Mouse (Mus musculus): Measurements from ENCODE around the gene Adck1. TPM values are rescaled to one million over a fixed set of nuclear protein-coding genes. Genes with fewer than 3 reads are reported as not detected.

Adck1 gene
- polyA plus RNA-seq, 1 experiment from 2014 or later: 44.5 TPM

DNA sequence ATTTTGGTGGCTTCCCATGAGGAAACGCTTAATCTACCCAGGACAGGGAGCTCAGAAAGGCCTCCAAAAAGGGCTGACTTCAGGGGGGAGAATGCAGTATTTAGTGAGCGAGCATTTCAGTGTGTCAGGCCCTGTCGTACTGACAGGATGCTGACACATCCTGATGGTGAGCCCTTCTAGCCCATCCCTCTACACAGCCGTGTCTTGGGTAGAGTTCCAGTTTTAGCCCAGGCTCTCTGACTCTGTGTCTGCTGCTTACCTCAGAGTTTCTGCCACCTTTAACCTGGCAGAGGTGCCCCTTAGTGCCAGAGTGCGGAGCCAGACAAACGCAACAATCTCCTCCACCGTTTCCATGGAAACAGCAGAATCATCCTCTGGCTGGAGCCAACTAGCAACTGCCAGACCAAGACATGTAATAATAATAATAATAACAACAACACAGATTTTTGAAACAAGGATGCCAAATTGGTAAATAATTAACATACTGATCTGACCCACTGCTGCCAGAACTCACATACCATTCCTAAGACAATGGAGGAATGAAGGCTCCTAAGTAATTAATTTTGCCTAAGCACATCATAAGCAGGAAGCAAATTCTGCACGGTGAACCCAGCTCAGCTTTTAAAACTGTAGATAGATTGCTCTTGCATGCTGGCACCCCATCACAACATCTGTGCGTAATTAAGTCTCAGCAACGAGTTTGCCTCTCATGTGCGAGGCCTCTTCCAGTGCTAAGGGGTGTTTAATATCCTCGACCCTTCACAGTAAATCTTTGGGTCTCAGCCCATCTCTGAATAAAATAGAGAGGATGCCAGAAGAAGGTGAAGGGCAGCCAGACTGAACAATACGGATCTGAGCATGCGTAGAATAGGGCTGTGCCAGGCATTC is 81.8 kb downstream of the Adck1 start:
- H3K27ac ChIP-seq (ENCODE audit: low read depth, low read length): peak overlapping the region; percentile 19; the same call in 1 of the 2 replicates
- H3K36me3 ChIP-seq (ENCODE audit: control insufficient read depth, insufficient read depth, low read length): no peaks in the 10 kb centered on the region
- peak; percentile 64 for ATAC-seq
- WGBS: 53% methylated on average over 14 of the region's 14 CpGs
- H3K4me2 ChIP-seq (ENCODE audit: low read length): no peak overlapping the region
- H3K27me3 ChIP-seq (replicated peaks; ENCODE audit: control insufficient read depth, insufficient read depth, low read length): no peaks in the 10 kb centered on the region
- no peak overlapping the region for H3K9ac ChIP-seq (ENCODE audit: low read depth, low read length)
- no peak overlapping the region for H3K4me3 ChIP-seq (ENCODE audit: low read length)
- no peaks in the 10 kb centered on the region for H3K9me3 ChIP-seq (ENCODE audit: control insufficient read depth, low read length)
- H3K4me1 ChIP-seq (ENCODE audit: control insufficient read depth, insufficient read depth, low read depth, low read length): peaks cover 11% of the 10 kb centered on the region

DNA sequence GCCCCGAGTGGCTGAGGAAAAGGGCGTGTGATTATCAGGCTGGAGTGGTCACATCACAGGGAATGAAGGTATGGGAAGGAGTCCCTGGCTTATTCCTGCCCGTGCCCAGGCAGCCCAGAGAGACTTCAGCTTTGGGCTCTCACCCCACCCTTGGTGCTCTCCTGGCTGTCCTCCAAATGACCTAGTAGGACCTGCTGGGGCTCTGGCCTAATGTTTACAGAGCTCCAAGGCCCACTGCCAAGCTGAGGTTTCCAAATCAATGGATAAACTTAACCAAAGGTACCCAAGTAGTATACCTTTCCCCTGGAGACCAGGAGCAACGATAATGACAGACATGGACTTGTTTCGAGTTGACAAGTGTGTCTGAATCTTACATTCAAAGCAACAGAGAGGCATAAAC is 83.7 kb downstream of the Adck1 start:
- no peak for ATAC-seq
- Histone ChIP-seq H3K27me3 (replicated peaks; ENCODE audit: control insufficient read depth, insufficient read depth, low read length) (no peaks in the 10 kb centered on the region), H3K36me3 (ENCODE audit: control insufficient read depth, insufficient read depth, low read length) (peaks cover 2% of the 10 kb centered on the region; the same call in 1 of the 2 replicates), H3K4me3 (ENCODE audit: low read length) (no peak overlapping the region), H3K9me3 (ENCODE audit: control insufficient read depth, low read length) (no peaks in the 10 kb centered on the region), H3K4me1 (ENCODE audit: control insufficient read depth, insufficient read depth, low read depth, low read length) (peaks cover 11% of the 10 kb centered on the region), H3K4me2 (ENCODE audit: low read length) (no peak overlapping the region), H3K27ac (ENCODE audit: low read depth, low read length) (no peak overlapping the region), H3K9ac (ENCODE audit: low read depth, low read length) (no peak overlapping the region)
- WGBS: 85% methylated on average over 5 of the region's 5 CpGs

DNA sequence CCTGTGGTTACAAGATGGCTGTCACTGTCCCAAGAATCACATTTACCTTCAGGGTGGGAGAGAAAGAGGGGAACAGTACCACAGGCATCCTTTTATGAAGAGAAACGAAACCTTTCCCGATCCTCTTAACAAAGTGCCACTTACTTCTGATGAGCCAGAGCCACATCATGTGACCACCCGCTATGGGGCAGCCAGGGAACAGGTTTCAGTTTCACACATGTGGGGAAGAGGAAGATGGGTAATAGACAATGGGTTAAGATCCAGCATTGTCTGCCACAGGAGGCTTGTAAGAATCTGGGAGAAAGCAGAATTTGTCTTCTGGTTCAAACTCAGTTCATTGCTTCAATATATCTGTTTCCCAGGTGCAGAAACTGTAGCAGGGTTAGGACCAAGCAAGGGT is 85.1 kb downstream of the Adck1 start:
- 82% methylated on average over 3 of the region's 3 CpGs for WGBS
- H3K27me3 ChIP-seq (replicated peaks; ENCODE audit: control insufficient read depth, insufficient read depth, low read length): no peaks in the 10 kb centered on the region
- H3K9ac ChIP-seq (ENCODE audit: low read depth, low read length): no peak overlapping the region
- no peaks in the 10 kb centered on the region for H3K9me3 ChIP-seq (ENCODE audit: control insufficient read depth, low read length)
- peaks cover 11% of the 10 kb centered on the region for H3K4me1 ChIP-seq (ENCODE audit: control insufficient read depth, insufficient read depth, low read depth, low read length)
- peaks cover 2% of the 10 kb centered on the region; the same call in 1 of the 2 replicates for H3K36me3 ChIP-seq (ENCODE audit: control insufficient read depth, insufficient read depth, low read length)
- no peak overlapping the region for H3K4me3 ChIP-seq (ENCODE audit: low read length)
- ATAC-seq: no peak
- H3K4me2 ChIP-seq (ENCODE audit: low read length): no peak overlapping the region
- H3K27ac ChIP-seq (ENCODE audit: low read depth, low read length): no peak overlapping the region

DNA sequence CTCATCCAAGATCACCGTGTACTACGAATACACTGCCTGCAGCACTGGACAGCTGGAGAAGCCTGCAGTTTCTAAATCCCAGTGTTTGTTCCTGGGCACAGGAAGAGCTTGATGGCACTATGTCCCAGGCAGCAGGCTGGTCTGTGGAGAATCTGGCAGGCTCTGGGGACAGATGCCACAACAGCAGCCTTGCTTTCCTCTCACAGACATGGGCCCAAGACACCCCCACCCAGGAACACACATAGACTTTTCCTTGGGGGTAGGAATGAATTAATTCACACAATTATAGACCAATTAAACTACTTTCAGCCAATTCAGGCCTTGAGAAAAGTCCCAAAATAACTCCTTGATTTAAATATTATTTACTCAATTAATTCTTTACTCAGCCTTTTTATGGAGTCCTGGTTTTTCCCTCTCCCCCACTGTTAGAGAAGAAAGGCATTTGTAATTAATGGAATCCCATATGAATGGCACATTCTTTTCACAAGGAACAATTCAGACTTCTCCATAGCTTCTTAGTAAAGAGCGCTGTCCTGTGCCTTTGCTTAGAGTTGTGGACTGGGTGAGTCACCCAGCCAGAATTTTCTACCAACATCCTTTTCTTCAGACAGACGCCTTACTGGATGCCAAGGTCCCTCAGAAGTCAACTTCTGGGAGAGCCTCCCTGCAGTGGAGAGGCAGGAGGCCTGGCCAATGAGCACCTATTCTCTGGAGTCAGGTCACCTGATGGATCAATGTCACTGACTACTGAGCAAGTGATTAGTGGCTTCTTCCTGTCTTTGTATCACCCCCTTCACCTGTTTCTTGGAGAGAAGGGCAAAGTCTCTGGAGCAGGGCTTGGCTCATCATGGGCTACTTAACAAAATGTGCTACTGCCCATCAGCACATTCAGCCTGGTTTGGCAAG is 90.6 kb downstream of the Adck1 start:
- H3K4me2 ChIP-seq (ENCODE audit: low read length): no peak overlapping the region
- WGBS: 71% methylated on average over 4 of the region's 4 CpGs
- H3K9me3 ChIP-seq (ENCODE audit: control insufficient read depth, low read length): no peaks in the 10 kb centered on the region
- H3K27me3 ChIP-seq (replicated peaks; ENCODE audit: control insufficient read depth, insufficient read depth, low read length): no peaks in the 10 kb centered on the region
- no peak overlapping the region for H3K27ac ChIP-seq (ENCODE audit: low read depth, low read length)
- no peak overlapping the region for H3K9ac ChIP-seq (ENCODE audit: low read depth, low read length)
- peaks cover 2% of the 10 kb centered on the region; the same call in 1 of the 2 replicates for H3K36me3 ChIP-seq (ENCODE audit: control insufficient read depth, insufficient read depth, low read length)
- no peaks in the 10 kb centered on the region for H3K4me1 ChIP-seq (ENCODE audit: control insufficient read depth, insufficient read depth, low read depth, low read length)
- ATAC-seq: no peak
- H3K4me3 ChIP-seq (ENCODE audit: low read length): no peak overlapping the region

- H3K36me3 ChIP-seq (ENCODE audit: control insufficient read depth, insufficient read depth, low read length): no peaks in the 10 kb centered on the region
- no peak for ATAC-seq
- H3K9me3 ChIP-seq (ENCODE audit: control insufficient read depth, low read length): no peaks in the 10 kb centered on the region
- no peaks in the 10 kb centered on the region for H3K4me1 ChIP-seq (ENCODE audit: control insufficient read depth, insufficient read depth, low read depth, low read length)
- H3K27ac ChIP-seq (ENCODE audit: low read depth, low read length): no peak overlapping the region
- H3K4me3 ChIP-seq (ENCODE audit: low read length): no peak overlapping the region
- no peaks in the 10 kb centered on the region for H3K27me3 ChIP-seq (replicated peaks; ENCODE audit: control insufficient read depth, insufficient read depth, low read length)
- H3K9ac ChIP-seq (ENCODE audit: low read depth, low read length): no peak overlapping the region
- H3K4me2 ChIP-seq (ENCODE audit: low read length): no peak overlapping the region
- WGBS: 78% methylated on average over 12 of the region's 12 CpGs
Observed at GRCm38 (mm10) chr12:88454701-88455410, 94.5 kb downstream of the Adck1 start.

- no peaks in the 10 kb centered on the region for H3K9me3 ChIP-seq (ENCODE audit: control insufficient read depth, low read length)
- no peak overlapping the region for H3K9ac ChIP-seq (ENCODE audit: low read depth, low read length)
- no peaks in the 10 kb centered on the region for H3K4me1 ChIP-seq (ENCODE audit: control insufficient read depth, insufficient read depth, low read depth, low read length)
- no peak overlapping the region for H3K4me3 ChIP-seq (ENCODE audit: low read length)
- H3K27me3 ChIP-seq (replicated peaks; ENCODE audit: control insufficient read depth, insufficient read depth, low read length): no peaks in the 10 kb centered on the region
- no peak for ATAC-seq
- H3K36me3 ChIP-seq (ENCODE audit: control insufficient read depth, insufficient read depth, low read length): peaks cover 4% of the 10 kb centered on the region; the same call in 1 of the 2 replicates
- no peak overlapping the region for H3K27ac ChIP-seq (ENCODE audit: low read depth, low read length)
- WGBS: 96% methylated on average over 1 of the region's 1 CpGs
- no peak overlapping the region for H3K4me2 ChIP-seq (ENCODE audit: low read length)
Observed at GRCm38 (mm10) chr12:88457021-88457420, 96.7 kb downstream of the Adck1 start.

- H3K9me3 ChIP-seq (ENCODE audit: control insufficient read depth, low read length): no peaks in the 10 kb centered on the region
- 91% methylated on average over 12 of the region's 12 CpGs for WGBS
- no peak overlapping the region for H3K4me2 ChIP-seq (ENCODE audit: low read length)
- H3K4me1 ChIP-seq (ENCODE audit: control insufficient read depth, insufficient read depth, low read depth, low read length): no peaks in the 10 kb centered on the region
- H3K36me3 ChIP-seq (ENCODE audit: control insufficient read depth, insufficient read depth, low read length): peaks cover 4% of the 10 kb centered on the region; the same call in 1 of the 2 replicates
- H3K9ac ChIP-seq (ENCODE audit: low read depth, low read length): no peak overlapping the region
- H3K4me3 ChIP-seq (ENCODE audit: low read length): no peak overlapping the region
- H3K27ac ChIP-seq (ENCODE audit: low read depth, low read length): no peak overlapping the region
- no peaks in the 10 kb centered on the region for H3K27me3 ChIP-seq (replicated peaks; ENCODE audit: control insufficient read depth, insufficient read depth, low read length)
- no peak for ATAC-seq
Observed at GRCm38 (mm10) chr12:88458936-88459335, 98.6 kb downstream of the Adck1 start.

DNA sequence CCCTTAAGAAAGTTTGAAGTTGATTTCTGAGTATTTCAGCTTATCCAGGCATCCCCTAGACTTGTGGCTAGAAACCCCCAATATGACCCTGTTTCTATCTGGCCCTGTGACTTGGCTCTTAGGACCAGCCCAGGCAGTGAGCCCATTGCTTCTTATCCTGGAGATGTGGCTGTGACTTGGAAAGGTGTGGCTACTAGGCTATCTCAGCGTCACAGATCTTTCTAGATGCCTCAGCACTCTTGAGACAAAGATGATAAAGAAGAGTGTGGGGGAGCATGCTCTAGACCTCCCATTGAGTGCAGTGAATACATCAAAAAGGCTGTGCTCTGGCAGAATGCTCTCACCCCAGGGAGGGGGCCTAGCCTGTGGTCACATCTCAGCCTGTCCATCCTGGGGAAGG is 99.1 kb downstream of the Adck1 start:
- H3K27me3 ChIP-seq (replicated peaks; ENCODE audit: control insufficient read depth, insufficient read depth, low read length): no peaks in the 10 kb centered on the region
- H3K9ac ChIP-seq (ENCODE audit: low read depth, low read length): no peak overlapping the region
- H3K27ac ChIP-seq (ENCODE audit: low read depth, low read length): no peak overlapping the region
- no peak overlapping the region for H3K4me2 ChIP-seq (ENCODE audit: low read length)
- H3K4me3 ChIP-seq (ENCODE audit: low read length): no peak overlapping the region
- H3K4me1 ChIP-seq (ENCODE audit: control insufficient read depth, insufficient read depth, low read depth, low read length): no peaks in the 10 kb centered on the region
- 69% methylated on average over 1 of the region's 1 CpGs for WGBS
- peaks cover 4% of the 10 kb centered on the region; the same call in 1 of the 2 replicates for H3K36me3 ChIP-seq (ENCODE audit: control insufficient read depth, insufficient read depth, low read length)
- no peaks in the 10 kb centered on the region for H3K9me3 ChIP-seq (ENCODE audit: control insufficient read depth, low read length)
- no peak for ATAC-seq

Measured in hindbrain, embryonic 16.5 days (tissue).